Mouse (Mus musculus): ENCODE results near the gene Pi16. TPM values are rescaled to one million over a fixed set of nuclear protein-coding genes. Genes with fewer than 3 reads are reported as not detected.
"Not testable (repeated sequence)": the region's sequence is repeated elsewhere in the genome, so short reads cannot be mapped to it uniquely, and the experiment has no call there.

Gene Pi16
- 10 to 100 TPM; 16.8 to 52.3 TPM for total RNA-seq (2021)
- long read RNA-seq, experiment 1, transcript Pi16-202 (7 exons, 3,994 nt), result major isoform, 27 of 42 reads
- long read RNA-seq, experiment 1, transcript Pi16-203 (5 exons, 2,932 nt), result minor isoform, 6 of 42 reads
- long read RNA-seq, experiment 1, partial matches to known transcripts, result 7 of 42 reads
- long read RNA-seq, experiment 1, other reads (novel, unspliced or antisense), result 2 of 42 reads
- long read RNA-seq, experiment 2, partial matches to known transcripts, result 3 of 6 reads
- long read RNA-seq, experiment 2, other reads (novel, unspliced or antisense), result 1 of 6 reads

- not testable (repeated sequence) for DNase-seq (ENCODE audit: low spot score in 2 of 2)
Measured at GRCm38 (mm10) chr17:29317380-29317779, at the start of gene Pi16. Gene Pi16, plus strand, starts transcription at chr17:29317680.

GRCm38 (mm10) chr17:29267931-29268681, 49.4 kb upstream of the Pi16 start:
- no peak for DNase-seq (ENCODE audit: low spot score in 2 of 2)

- DNase-seq (ENCODE audit: low spot score in 2 of 2), result peak; percentile 92 to 94
Measured at GRCm38 (mm10) chr17:29268682-29269348, 48.7 kb upstream of the Pi16 start, which contains the start of gene BC004004. Gene BC004004, plus strand, starts transcription at chr17:29268788.

GRCm38 (mm10) chr17:29269349-29269706, 48.2 kb upstream of the Pi16 start:
- DNase-seq (ENCODE audit: low spot score in 2 of 2), result no peak

GRCm38 (mm10) chr17:29270148-29270698, 47.3 kb upstream of the Pi16 start:
- no peak for DNase-seq (ENCODE audit: low spot score in 2 of 2)

GRCm38 (mm10) chr17:29273156-29273555, 44.3 kb upstream of the Pi16 start:
- no peak for DNase-seq (ENCODE audit: low spot score in 2 of 2)

- DNase-seq (ENCODE audit: low spot score in 2 of 2), result no peak
Measured at GRCm38 (mm10) chr17:29273889-29274288, 43.6 kb upstream of the Pi16 start.

GRCm38 (mm10) chr17:29280422-29280821, 37.1 kb upstream of the Pi16 start:
- DNase-seq (ENCODE audit: low spot score in 2 of 2), result no peak

GRCm38 (mm10) chr17:29281541-29281940, 35.9 kb upstream of the Pi16 start:
- DNase-seq (ENCODE audit: low spot score in 2 of 2), result no peak

- no peak for DNase-seq (ENCODE audit: low spot score in 2 of 2)
Measured at GRCm38 (mm10) chr17:29282216-29282952, 35.1 kb upstream of the Pi16 start.

- no peak for DNase-seq (ENCODE audit: low spot score in 2 of 2)
Measured at GRCm38 (mm10) chr17:29291793-29292192, 25.7 kb upstream of the Pi16 start.

GRCm38 (mm10) chr17:29292996-29293395, 24.5 kb upstream of the Pi16 start:
- DNase-seq (ENCODE audit: low spot score in 2 of 2), result no peak

GRCm38 (mm10) chr17:29293807-29294605, 23.5 kb upstream of the Pi16 start:
- DNase-seq (ENCODE audit: low spot score in 2 of 2), result no peak

- no peak for DNase-seq (ENCODE audit: low spot score in 2 of 2)
Measured at GRCm38 (mm10) chr17:29295835-29296234, 21.6 kb upstream of the Pi16 start.

- DNase-seq (ENCODE audit: low spot score in 2 of 2), result no peak
Measured at GRCm38 (mm10) chr17:29297321-29297720, 20.2 kb upstream of the Pi16 start.

GRCm38 (mm10) chr17:29297813-29298212, 19.7 kb upstream of the Pi16 start:
- no peak for DNase-seq (ENCODE audit: low spot score in 2 of 2)

- DNase-seq (ENCODE audit: low spot score in 2 of 2), result no peak
Measured at GRCm38 (mm10) chr17:29299282-29299681, 18.2 kb upstream of the Pi16 start.

GRCm38 (mm10) chr17:29300926-29301325, 16.6 kb upstream of the Pi16 start:
- DNase-seq (ENCODE audit: low spot score in 2 of 2), result no peak

- DNase-seq (ENCODE audit: low spot score in 2 of 2), result no peak
Measured at GRCm38 (mm10) chr17:29301421-29301820, 16.1 kb upstream of the Pi16 start.

- DNase-seq (ENCODE audit: low spot score in 2 of 2), result no peak
Measured at GRCm38 (mm10) chr17:29302149-29302548, 15.3 kb upstream of the Pi16 start.

All from adrenal gland, adult 18-20 months (tissue).